Mouse (Mus musculus) mouse embryonic stem cell (cell line): ENCODE measurements around the gene Odf2.

Source experiments
- in situ Hi-C, 2 experiments: fragments of 300-500 bp; cut with MboI; formaldehyde crosslinking; loops; 1 replicate in 1 of 2; 3 replicates in 1 of 2; pipeline ENCODE4 v1.14.3; 2019 to 2020; ENCODE audit warnings: low sequenced_read_pairs in 2 of 2, low pct_unique_long_range_greater_than_20kb in 1 of 2, mixed read lengths in 1 of 2; ENCODE audit not compliant: unreplicated experiment in 1 of 2

The Odf2 gene

DNA sequence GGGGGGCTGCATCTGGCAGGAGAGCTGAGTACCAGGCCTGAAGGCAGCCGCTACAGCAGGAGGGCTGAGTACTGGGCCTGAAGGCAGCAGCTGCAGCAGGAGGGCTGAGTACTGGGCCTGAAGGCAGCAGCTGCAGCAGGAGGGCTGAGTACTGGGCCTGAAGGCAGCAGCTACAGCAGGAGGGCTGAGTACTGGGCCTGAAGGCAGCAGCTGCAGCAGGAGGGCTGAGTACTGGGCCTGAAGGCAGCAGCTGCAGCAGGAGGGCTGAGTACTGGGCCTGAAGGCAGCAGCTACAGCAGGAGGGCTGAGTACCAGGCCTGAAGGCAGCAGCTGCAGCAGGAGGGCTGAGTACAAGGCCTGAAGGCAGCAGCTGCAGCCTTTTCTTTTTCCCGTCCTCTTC lies 19.1 kb downstream of the Odf2 start:
- in situ Hi-C loops: loop anchor here in 1 of 2 experiments (25.0 kb wide), 2 partner anchors 104 to 746 kb away; no protein-coding TSS in a partner anchor

DNA sequence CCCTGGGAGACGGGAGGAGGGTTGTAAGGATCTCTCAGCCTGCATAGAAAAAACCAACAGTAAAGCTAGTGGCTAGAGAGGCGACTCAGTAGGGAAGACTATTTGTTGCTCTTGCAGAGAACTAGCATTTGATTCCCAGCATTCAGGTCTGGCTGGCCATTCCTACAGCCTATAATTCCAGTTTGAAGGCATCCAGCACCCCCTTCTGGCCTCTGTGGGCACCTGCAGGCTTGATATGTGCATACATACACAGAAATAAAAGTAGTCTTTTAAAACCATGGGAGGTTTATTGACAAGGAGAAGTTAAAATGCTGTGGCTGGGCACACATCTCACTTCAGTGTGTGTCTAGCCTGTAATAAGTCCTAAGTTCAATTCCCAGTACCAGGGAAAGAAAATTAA lies 21.0 kb downstream of the Odf2 start:
- in situ Hi-C loops: loop anchor here in 1 of 2 experiments (25.0 kb wide), 2 partner anchors 102 to 748 kb away; no protein-coding TSS in a partner anchor

DNA sequence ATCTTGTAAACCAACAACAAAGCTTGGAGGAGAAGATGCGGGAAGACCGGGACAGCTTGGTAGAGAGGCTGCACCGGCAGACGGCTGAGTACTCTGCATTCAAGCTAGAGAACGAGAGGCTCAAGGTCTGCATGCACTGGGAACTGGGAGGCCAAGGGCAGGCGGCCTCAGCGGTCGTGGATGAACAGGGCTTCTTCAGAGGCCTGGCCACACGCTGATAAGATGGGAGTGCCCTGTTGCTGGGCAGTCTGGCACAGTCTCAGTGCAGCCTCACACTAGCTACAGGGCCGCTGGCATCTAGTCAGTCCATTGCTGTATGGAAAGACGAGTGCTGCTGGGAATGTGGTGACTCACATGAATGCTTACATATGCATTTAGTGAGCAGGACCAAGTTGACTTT lies 28.6 kb downstream of the Odf2 start:
- in situ Hi-C loops: loop anchor here in 1 of 2 experiments (25.0 kb wide), 2 partner anchors 95 to 755 kb away; no protein-coding TSS in a partner anchor

DNA sequence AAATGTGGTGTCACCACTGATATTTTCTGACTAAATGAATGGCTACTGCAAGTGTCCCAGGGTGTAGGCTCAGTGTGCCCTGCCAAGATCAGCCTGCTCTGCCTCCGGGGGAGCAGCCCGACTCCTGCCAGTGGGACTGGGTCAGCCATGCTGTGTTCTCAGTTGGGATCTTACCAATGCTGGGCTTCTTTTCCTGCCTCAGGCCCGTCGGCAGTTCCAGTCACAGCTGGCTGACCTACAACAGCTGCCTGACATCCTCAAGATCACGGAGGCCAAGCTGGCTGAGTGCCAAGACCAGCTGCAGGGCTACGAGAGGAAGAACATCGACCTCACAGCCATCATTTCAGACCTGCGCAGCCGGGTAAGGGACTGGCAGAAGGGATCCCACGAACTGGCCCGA lies 33.0 kb downstream of the Odf2 start:
- in situ Hi-C loops: loop anchor here in 1 of 2 experiments (25.0 kb wide), 2 partner anchors 90 to 760 kb away; no protein-coding TSS in a partner anchor

DNA sequence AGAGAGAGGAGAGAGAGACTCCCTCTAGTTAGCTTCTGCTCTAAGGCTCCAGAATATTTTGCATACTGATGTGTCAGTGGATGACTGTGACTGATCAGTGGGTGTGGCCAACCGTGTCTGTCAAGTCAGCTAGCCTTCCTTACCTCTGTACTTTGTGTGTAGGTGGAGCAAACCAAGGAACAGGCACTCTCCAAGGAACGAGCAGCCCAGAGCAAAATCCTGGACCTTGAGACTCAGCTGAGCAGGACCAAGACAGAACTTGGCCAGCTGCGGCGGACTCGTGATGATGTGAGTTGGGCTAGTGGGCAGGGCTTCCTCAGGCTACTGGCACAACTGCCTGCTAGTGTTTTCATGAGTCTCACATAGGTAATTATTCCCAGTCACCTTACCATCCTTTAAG lies 37.5 kb downstream of the Odf2 start:
- in situ Hi-C loops: no loop called here

DNA sequence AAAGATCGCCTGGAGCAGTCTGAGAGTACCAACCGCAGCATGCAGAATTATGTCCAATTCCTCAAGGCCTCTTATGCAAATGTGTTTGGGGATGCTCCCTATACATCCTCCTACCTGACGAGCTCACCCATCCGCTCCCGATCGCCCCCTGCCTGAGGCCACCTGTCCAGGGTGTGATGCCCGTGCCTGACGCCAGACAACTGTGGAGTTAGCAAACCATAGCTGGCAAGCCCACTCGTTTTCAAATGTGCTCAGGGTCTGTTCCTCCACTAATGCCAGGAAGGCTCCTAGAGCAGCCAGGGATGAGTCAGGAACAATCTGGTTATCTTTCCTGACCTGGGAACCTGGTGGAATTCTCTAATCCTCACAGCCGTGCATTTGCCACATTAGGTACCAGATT lies 41.5 kb downstream of the Odf2 start:
- in situ Hi-C loops: no loop called here

DNA sequence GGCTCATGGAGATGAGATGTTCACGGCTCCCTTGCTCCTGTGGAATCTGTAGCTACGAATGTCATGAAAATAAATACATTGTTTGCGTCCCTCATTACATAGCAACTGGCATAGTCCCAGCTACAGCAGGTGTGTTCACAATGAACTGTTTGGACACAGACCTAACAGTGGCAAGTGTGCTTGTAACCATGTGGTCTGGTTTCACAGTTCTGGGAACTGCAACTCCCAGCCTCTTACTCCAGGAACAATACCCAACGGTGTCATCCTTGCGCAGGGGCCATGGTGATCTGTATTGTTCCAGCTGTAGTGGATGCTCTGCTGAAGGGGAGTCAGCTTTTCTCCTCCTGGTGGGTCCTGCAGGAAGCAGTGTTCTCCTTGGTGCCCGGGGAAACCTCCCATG lies 42.2 kb downstream of the Odf2 start:
- in situ Hi-C loops: no loop called here

DNA sequence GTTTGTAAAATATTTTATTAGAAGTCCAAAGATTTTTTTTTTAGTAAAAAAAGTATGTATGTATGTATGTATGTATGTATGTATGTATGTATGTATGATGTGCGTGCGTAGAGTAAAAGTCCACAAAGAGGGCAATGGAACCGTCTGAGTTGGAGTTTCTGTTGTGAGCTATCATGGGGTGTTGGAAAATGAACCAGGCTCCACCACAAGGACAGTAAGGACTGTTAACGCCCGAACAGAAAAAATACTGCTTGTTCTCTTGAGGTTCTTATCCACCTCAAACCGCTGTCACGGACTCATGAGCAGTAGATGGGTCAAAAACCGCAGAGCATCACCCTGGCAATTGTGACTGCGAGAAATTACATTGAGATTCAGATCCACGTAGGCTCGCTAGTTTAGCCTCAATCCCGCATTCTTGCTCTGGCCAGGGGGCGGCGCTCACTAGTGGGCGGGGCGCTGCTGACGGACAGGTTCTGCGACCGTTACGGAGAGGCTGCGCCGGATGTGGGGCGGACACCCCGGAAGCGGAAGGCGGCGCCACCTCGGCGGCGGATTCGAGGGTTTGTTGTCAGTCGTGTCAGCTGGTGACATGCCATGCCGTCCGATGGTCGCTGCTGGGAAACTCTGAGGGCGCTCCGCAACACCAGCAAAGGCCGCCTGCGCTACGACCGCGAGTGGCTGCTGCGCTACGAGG lies 46.0 kb downstream of the Odf2 start, which contains the start of gene Gle1:
Gene Gle1 (plus strand): TSS at position 521 of the 694 bp plus-strand sequence.
- in situ Hi-C loops: no loop called here

DNA sequence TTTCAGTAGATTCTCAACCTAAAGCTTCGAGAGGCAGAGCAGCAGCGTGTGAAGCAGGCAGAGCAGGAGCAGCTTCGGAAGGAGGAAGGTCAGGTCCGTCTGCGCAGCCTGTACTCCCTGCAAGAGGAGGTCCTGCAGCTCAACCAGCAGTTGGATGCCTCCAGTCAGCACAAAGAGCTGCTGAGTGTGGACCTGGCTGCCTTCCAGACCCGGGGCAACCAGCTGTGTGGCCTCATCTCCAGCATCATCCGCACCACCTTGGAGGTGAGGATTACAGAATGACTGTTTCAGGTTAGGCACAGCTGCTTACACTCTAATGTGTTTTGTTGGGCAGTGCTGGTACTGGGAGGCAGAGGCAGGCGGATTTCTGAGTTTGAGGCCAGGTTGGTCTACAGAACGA lies 51.1 kb downstream of the Odf2 start:
- in situ Hi-C loops: no loop called here

DNA sequence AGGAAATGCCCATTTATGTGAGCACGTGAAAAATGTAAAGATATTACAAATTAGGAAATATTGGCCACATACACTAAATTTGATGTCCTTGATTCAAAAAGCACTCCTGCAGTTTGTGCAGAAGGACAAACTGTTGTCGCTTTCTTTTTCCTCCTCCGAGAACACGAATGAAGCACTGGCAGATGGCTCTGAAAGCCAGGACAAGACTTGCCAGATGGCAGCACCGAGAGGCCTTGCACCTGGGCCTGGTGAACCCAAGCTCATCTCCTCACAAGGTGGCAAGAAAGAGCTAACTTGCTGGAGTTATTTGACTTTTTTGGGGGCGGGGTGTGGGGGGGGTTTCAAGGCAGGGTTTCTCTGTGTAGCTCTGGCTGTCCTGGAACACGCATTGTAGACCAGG lies 51.8 kb downstream of the Odf2 start:
- in situ Hi-C loops: no loop called here

DNA sequence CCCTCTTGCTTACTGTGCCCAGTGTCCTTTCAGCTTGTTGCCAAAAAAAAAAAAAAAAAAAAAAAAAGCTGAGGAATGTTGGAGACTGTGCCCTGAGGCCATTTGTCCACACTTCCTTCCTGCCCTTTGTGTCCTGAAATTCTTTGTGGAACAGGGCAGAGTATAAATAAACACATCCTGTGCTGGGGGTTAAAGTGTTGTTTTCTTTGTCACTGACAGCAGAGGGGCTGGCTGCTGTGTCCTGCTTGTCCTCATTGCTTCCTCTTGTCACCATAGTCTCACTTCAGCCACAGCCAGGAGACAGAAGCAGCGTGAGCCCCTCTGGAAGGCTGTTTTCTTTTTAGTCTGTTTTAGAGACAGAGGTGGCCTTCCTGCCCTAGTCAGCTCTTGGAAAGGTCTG lies 55.7 kb downstream of the Odf2 start:
- in situ Hi-C loops: no loop called here

DNA sequence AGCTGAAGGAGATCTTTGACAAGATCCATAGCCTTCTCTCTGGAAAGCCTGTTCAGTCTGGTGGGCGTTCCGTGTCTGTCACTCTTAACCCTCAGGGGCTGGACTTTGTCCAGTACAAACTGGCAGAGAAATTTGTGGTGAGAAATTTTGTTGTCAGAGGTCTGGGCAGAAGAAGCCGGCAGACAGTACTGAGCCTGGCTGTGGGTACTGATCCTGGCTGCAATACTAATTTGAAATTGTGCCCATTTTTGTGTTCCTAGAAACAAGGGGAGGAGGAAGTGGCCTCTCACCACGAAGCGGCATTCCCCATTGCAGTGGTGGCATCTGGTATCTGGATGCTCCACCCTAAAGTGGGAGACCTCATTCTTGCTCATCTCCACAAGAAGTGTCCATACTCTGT lies 59.9 kb downstream of the Odf2 start:
- in situ Hi-C loops: no loop called here

DNA sequence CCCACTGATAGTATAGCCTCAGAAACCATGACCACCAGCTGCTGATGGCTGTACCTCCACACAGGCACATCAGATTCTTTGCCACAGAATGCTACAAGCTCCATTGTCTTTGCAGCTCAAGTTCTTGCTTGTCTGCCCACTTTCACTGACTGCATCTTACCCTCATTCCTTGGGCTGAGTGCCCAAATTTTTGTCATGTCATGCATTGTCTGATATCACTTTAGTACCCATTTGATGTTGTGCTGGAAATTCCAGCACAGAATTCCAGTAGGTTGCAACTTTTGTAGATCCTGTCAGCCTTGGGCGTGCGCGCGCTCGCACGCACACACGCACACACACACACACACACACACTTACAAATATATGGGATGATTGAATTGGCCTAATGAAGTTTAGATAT lies 72.2 kb downstream of the Odf2 start:
- in situ Hi-C loops: no loop called here

DNA sequence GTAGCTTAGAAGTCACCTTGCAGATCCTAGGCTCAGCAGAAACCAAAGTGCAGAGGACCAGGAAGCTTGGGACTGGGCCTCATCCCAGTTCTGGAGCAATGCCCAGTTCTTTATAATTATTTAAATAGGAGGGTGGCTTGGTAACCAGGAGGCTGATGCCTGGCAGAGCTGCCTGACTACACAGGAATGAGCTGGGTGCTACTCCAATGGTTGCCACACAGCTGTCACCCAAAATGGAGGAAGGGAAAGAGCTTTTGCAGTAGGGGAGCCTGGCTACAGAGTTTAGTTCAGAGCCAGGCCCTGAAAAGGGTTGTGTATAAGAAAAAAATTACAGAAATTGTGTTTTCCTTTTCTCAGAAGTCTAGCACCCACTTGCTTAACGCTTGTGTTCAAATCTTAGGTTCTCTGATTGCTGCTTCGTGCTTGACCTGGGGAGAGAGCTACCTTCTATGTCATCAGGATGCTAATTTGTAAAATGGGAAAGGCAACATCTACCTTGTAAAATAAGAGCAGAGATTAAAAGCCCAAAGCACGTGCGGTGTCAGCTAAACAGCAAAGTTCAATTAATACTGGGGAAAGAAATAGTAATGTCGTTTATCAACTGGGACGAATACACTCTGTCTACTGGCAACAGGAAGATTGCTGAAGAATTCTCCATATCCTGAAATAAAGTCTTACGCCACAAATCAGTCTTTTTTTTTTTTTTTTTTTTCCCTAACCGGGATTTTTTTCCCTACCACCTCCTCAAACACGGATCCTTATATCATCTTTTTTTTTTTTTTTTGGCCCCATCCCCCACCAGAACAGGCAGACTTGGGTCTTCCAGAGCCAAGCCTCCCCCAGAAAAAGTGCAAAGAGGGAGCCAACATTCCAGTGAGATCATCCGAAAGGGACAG lies 75.6 kb downstream of the Odf2 start:
- in situ Hi-C loops: no loop called here

DNA sequence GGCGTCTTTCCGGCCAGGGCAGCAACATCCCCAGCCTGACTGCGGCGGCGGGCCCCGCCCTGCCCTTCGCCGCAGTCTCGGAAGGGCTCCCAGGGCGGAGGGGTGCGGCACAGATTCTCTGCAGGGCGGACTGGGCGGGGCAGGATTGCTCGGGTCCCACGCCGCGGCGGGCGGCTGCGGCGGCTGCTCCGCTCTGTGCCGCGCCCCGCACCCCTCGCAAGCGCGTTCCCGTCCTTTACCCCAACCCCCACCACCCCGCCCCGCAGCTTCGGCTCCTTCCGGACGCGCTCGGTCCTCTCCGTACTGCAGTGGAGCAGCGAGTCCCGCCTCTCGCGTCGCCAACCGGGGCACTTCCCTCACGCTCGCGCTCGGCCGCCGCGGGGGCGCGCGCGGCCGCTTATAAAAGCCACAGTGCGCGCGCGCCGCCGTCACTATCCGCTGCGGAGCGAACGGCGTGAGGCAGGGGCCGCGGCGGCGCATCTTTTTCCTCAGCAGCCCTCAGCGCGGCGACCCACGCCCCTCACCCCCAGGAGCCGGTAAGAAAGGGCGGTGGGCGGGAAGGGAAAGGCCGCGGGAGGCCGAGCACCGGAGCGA lies 76.3 kb downstream of the Odf2 start, which contains the start of gene Sptan1:
Gene Sptan1 (plus strand): TSS at position 311 of the 594 bp plus-strand sequence.
- in situ Hi-C loops: no loop called here

DNA sequence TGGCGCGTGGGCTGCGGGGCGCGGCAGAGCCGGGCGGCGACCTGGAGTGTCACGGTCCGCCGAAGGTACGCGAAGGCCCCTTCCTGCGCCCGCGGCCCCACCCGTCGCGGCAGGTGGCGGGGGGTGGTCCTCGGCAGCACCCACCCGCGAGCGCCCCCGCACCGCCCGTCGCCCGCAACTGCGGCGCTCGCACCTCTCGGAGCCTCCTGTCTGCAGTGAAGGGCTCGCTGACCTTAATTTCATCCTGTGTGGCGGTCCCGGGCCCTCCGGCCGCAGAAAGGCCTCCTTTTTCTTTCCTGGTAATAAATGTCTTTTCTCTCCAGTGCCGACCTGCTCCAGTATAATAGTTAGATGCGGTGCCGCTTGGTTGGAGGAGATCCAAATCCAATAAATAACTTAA lies 76.9 kb downstream of the Odf2 start:
- in situ Hi-C loops: no loop called here

DNA sequence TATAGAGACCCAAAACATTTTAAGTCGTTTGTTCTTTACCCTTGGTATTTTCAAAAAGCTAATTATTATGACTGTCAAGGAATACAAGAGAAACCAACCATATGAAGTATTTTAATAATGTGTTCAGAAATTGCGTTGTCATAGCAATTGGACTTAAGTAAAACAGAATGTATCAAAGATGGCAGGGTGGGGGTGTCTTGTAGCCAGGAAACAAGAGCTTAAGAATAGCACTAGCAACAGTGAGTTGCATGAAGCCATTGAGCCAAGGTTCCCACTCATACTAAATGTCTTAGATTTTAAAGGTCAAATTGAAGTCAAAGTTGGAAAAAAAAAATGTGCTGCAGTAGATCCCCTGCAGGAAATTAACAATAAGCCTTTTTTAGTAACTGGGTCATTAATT lies 77.8 kb downstream of the Odf2 start:
- in situ Hi-C loops: no loop called here

DNA sequence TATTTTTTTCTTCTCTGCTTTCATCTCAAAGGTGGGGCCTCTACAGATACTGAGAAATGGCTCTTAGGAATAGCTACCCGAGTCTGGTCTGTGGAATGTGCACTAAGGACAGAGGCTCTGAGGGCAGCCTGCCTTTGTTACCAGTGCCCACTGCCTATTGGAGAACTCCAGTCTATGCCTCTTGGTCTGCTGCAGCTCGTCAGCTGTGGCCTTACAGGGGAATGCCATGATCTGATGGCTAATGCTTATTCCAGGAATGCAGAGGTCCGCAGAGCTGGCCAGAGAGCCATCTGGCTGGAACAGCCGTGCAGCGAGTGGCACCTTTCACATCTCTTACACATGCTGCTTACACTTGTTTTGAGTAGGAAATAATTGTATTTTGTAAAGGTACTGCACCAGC lies 78.7 kb downstream of the Odf2 start:
- in situ Hi-C loops: no loop called here

DNA sequence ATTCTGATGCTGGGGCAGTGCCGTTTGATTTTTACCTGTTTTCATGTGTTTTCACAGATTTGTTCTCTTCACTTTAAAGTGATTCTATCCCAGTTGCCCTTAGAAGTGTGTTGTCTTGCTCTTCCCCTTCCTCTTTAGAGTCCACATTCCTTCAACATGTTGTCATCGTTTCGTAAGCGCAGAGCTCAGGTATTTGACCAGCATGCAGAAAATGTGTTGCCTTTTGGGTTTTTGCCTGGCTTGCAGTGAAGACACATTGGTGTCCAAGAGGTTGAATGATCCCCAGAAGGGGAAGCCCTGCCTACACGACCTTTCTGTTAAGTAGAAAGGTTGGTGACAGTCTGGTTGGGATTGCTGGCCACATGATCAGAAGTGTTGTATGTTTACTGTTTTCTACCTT lies 79.6 kb downstream of the Odf2 start:
- in situ Hi-C loops: no loop called here
